Mouse (Mus musculus) brain, adult 2 months (tissue): ENCODE results near the gene Hmmr.

ENCODE experiments used
- DNase-seq: peaks from one replicate; pipeline ENCODE4 v3.0.0; 2011; ENCODE audit warnings: low read depth, low spot score

Gene Hmmr

GRCm38 (mm10) chr11:40695103-40695502, 38.1 kb downstream of the Hmmr start, which contains the start of gene Mat2b:
Gene Mat2b, minus strand, starts transcription at chr11:40695203.
- DNase-seq, result no peak

- DNase-seq, result peak; percentile 92
Observed at GRCm38 (mm10) chr11:40694311-40695087, 38.7 kb downstream of the Hmmr start.

GRCm38 (mm10) chr11:40693366-40693951, 39.8 kb downstream of the Hmmr start:
- DNase-seq, result peak; percentile 68

GRCm38 (mm10) chr11:40692511-40693365, 40.5 kb downstream of the Hmmr start:
- DNase-seq, result peak; percentile 98

GRCm38 (mm10) chr11:40692101-40692509, 41.1 kb downstream of the Hmmr start:
- DNase-seq, result no peak

- DNase-seq, result peak; percentile 30
Observed at GRCm38 (mm10) chr11:40690444-40691127, 42.6 kb downstream of the Hmmr start.

- no peak for DNase-seq
Observed at GRCm38 (mm10) chr11:40683295-40683694, 49.9 kb downstream of the Hmmr start.

- no peak for DNase-seq
Observed at GRCm38 (mm10) chr11:40682456-40682855, 50.8 kb downstream of the Hmmr start.

- no peak for DNase-seq
Observed at GRCm38 (mm10) chr11:40677169-40677568, 56.1 kb downstream of the Hmmr start.

GRCm38 (mm10) chr11:40675014-40675730, 58.0 kb downstream of the Hmmr start:
- peak; percentile 73 for DNase-seq
